Mouse (Mus musculus) T-helper 17 cell (primary cell): Measurements from ENCODE around the gene Nell1.

ENCODE experiments used
- in situ Hi-C, 2 experiments: fragments of 300-600 bp; cut with MboI, MseI; formaldehyde crosslinking; loops; 1 replicate in 1 of 2; 2 replicates in 1 of 2; pipeline ENCODE4 v1.15.1; 2025; ENCODE audit warnings: high pct_unique_total_duplicates in 2 of 2

Gene Nell1

DNA sequence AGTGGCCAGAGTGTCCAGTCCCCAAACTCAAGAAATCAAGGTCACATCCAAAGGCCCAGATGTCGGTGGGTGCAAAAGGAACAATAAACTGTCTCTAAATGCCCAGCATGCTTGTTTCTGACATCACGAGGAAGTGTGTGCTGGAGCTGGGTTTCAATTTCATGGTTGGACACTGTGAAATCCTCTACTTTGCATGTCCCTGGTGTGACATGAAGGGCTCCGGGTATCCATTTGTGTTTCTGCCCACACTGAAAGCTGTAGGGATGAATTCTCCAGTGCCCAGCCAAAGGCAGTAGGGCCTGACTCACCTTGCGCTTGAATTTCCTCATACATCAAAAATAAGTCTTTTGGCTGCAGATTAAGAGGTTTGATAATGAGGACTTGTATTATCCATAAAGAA lies 266.5 kb downstream of the Nell1 start:
- in situ Hi-C loops, result no loop called here

DNA sequence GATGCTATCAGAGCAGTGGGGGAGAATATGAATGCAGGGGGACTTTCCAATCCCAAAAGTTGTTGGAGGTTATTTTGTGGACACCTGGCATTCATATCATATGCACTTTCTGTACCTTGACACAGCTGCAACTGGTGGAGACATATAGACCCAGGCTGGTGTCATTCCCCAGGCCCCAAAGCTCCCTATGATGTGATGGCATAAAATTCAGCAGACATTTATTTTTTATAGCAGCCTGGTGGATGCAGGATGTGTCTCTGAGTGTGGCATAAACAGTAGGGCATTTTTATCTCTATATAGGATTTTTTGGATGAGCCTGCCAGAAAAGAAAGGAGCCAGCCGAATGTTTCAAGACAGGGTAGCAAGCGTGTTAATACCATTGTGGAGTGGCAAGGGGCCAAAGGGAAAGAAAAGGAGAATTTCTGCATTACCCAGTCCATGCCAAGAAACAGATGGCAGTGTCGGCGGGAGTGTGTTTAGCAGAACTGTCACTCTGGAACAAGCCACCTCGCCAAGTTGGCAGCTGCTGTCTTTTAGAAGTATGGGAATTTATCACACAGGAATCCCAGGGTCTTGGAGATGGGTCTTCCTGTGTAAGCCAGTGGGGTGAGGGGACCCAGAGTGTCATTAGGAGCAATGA lies 267.1 kb downstream of the Nell1 start:
- in situ Hi-C loops, result no loop called here

DNA sequence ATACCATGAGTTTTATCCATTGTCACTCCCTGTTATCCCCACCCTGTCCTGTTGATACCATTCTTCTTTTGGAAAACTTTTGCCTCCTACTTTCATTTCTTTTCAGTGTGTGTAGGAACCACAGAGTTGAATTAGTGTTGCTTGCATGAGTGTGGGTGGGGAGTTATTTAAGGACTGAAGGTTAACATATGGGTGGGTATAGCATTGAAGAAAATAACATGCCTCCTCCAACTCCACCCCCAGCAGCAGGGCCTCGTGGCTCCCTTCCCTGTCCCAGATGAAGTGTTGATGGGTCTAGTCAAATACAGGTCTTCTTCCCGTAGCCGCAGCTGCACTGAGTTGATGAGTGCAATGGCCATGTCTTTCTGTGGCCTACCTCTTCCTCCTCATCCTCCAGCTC lies 278.5 kb downstream of the Nell1 start:
- in situ Hi-C loops, result no loop called here

DNA sequence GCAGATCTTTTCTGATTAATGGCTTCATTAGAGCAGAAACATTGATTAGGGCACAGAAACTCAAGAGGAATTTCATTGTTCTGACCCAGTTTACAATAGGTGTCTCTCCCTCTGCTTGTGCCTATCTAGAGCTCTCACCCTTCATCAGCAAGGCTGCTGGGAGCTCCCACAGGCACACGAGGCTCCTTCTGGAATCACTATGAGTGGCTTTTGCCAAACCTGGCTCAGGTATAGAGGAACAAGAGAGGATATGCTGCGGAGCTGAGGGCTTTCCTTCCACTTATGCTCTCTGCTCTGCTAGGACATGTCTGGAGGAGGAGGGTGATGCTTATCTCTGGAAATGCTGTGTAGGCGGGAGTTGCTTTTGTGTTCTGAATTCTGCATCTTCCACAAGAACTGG lies 285.4 kb downstream of the Nell1 start:
- in situ Hi-C loops, result no loop called here

DNA sequence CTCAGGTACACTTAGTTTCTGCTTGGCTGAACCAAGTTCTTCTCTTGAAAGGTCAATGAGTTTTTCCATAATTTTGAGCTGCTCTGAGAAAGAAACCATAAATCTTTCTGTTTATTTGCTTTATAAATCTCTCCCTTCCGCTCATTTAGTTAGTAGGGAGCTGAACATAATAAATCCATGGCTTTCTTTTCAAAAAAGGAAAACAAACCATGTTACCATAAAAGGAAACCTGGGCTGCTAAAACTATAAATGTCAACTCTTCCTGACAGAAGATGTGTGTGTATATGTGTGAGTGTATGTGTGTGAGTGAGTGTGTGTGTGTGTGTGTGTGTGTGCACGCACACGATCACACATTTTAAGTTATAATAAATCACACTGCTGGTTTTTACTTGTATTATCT lies 320.8 kb downstream of the Nell1 start:
- in situ Hi-C loops, result no loop called here

DNA sequence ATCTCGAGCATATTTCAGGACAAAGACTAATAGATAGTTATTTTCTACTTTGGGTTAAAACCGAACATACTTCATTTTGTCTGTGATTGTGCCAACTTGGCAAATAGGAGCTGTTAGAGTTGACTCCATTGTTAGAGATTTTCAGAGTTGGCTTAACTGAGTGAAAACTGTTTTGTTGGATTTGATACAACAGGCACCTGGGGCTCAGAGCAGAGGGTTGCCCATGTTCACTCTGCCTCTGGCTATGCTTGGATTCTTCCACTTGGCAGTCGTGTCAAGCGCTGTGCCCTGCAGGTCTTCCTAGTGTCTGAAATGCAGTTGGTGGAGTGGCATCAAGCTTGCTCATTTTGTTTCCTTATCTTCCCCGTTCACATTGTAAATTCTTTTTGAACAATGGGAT lies 363.6 kb downstream of the Nell1 start:
- in situ Hi-C loops, result no loop called here

GRCm38 (mm10) chr7:50338757-50339156 lies 364.1 kb downstream of the Nell1 start:
- in situ Hi-C loops, result no loop called here

- in situ Hi-C loops, result no loop called here
These were observed 376.9 kb downstream of the Nell1 start for GRCm38 (mm10) chr7:50351564-50351963.

- in situ Hi-C loops, result no loop called here
These were observed 382.5 kb downstream of the Nell1 start for GRCm38 (mm10) chr7:50357213-50357612.

DNA sequence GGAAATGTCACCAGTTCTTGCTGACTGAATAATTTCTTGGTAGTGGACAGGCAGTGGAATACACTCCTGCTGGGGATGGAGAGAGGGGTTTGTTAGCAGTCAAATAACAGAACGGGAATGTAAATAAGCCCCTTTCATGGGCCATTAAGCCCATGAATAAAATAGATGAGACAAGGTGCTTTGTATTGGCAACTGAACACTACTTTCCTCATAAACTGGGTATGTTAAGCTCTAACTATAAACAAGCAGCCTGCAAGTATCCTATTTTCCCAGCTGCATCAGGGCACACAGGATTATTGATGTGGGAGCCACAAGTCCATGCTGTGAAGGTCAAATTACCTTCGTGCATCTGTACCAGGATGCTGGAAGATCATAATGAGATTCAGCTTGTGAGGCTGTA lies 387.4 kb downstream of the Nell1 start:
- in situ Hi-C loops, result no loop called here

- in situ Hi-C loops, result no loop called here
These were observed 400.2 kb downstream of the Nell1 start for GRCm38 (mm10) chr7:50374876-50375275.

DNA sequence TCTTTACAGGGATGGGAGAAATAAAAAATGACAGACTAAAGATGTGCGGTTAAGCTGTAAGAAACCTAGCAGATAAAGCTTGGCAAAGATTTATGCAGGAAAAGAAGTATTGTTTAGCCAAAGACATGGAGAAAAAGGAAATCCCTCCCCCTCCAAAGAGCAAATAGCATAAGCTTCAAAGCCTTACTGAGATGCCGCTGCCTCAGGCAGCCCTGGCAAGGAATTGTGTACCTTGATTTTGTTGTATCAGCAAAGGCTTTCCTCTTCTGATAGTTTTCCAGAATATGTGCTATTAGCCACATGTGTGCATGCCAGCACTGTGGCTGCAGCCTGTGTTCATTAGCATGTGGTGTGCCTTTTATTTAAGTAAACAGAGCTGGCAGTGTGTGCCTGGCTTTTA lies 435.8 kb downstream of the Nell1 start:
- in situ Hi-C loops, result no loop called here

DNA sequence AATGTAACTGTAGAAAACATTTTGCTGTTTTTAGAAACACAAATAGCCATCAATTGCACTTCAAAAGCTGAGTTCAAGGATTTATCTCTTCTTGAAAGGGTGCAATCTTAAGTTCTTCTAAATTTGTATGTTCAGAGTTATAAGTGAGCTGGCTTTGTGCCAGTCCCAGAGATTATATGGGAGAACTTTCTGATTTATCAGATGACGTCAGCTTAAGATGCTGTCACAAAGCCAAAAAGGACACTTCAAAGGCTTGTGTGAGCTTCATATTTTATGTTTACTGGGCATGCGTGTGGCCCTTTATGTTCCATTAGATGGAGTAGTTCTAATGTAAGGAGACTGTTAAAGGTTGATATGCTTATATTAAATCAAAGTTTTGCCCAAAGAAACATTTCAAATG lies 445.3 kb downstream of the Nell1 start:
- in situ Hi-C loops, result no loop called here

DNA sequence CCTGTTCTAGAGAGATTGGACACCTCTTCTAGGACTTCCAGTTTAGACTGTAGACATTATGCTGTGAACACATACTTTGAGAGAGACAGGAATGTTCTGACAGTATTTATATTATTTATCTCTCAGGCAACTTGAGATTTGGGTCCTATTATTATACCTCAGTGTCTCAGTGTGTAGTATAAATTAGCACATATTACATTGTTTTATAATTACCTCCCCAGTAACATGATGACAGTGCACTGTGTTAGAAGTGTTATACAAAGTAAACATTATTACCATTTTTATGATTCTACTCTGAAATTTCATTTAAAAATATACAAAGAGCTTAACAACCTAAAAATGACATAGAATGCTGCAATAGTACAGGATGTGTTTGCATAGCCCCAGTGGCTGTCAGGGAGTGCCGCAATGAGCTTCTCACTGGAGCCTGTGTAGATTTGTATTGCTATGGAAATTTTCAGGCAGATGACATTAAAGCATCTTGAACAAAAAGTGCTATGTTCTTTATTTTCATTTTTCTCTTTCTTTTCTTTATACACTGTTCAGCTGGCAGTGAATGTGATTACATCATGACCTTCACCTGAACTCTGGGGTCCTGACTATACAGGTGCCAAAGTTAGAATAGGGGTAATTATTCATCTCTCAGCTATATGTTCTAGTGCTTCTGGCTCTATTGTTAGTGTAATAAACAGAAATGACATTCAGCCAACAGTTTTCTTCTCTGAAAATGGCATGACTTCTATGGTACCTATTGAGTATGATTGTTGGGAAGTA lies 447.9 kb downstream of the Nell1 start:
- in situ Hi-C loops, result no loop called here

- in situ Hi-C loops, result loop anchor here in 1 of 2 experiments (10.0 kb wide), 1 partner anchor 295 kb away; no protein-coding TSS in a partner anchor
These were observed 455.1 kb downstream of the Nell1 start for GRCm38 (mm10) chr7:50429725-50430124.

DNA sequence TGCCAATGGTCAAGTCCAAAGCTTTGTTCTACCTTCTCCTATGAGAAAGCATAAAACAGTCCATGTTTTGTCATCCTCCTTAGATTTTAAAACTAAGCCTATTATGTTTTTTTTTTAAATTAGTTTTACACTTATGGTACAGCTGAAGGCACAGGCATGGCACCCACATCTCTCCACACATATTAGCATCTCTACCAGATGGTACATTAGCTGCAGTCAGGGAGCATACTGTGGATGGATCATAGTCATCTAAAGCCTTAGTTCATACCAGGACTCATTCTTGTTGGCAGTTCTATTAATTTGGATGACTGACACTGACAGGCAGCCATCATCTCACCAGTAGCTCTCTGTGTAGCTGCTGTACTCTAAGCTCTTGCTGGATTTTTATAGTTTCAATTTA lies 466.6 kb downstream of the Nell1 start:
- in situ Hi-C loops, result no loop called here

DNA sequence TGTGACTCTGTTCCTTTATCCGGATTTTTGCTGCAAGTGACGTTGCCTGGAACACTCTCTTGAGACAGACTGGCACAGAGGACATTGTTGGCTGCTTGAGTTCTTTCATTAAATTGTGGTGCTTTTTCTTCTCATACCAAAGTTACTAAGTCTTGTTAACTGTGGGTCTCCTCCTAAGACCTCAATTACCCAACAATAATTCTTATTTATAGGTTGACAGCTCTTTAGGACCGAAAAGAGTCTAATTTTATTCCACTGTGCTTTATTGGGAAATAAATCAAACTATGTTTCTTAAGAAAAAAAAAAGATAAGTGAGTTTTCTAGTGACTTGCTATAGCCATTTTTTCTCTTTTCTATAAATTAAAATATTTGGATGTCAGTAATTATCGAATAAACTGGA lies 472.7 kb downstream of the Nell1 start:
- in situ Hi-C loops, result no loop called here

DNA sequence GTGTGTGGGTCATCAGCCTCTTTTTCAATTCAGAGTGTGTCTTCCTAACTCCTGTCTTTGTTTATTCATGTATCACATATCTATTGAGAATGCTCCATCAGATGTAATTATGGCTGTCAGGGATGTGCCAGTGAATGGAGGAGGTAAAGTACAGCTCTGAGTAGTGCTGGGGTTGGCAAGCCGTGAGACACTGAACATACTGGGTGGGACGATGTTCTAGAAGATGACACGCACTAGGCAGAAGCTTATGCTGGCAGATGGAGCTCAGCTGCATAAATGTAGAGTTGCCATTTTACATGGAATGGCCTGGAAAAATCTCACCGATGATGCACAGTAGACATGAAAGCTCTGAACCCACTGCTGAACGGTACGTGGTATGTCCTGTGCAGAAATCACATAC lies 493.1 kb downstream of the Nell1 start:
- in situ Hi-C loops, result no loop called here

DNA sequence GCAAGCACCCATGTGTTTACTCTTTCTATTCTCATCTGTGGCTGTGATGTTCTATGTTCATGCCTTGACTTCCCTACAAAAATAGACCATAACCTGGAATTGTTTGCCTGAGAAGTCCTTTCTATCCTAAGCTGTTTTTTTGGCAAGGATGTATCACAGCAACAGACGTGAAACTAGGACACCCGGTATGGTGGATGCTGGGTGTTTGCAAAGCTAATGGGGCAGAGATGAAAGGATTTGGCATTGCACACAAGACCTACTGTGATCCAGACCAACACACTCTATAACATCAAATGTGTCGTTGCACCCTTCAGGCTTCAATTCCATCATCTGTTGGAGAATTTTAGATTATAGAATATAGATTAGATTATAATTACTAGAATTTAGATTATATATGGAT lies 495.9 kb downstream of the Nell1 start:
- in situ Hi-C loops, result loop anchor here in 1 of 2 experiments (5.0 kb wide), 1 partner anchor 957 kb away; no protein-coding TSS in a partner anchor

GRCm38 (mm10) chr7:50482011-50482410 lies 507.3 kb downstream of the Nell1 start:
- in situ Hi-C loops, result loop anchor here in 1 of 2 experiments (25.0 kb wide), 1 partner anchor 1605 kb away; no protein-coding TSS in a partner anchor

- in situ Hi-C loops, result loop anchor here in 1 of 2 experiments (5.0 to 25.0 kb wide), 2 partner anchors 323 to 1602 kb away; no protein-coding TSS in a partner anchor
These were observed 510.6 kb downstream of the Nell1 start for GRCm38 (mm10) chr7:50485304-50485703.

DNA sequence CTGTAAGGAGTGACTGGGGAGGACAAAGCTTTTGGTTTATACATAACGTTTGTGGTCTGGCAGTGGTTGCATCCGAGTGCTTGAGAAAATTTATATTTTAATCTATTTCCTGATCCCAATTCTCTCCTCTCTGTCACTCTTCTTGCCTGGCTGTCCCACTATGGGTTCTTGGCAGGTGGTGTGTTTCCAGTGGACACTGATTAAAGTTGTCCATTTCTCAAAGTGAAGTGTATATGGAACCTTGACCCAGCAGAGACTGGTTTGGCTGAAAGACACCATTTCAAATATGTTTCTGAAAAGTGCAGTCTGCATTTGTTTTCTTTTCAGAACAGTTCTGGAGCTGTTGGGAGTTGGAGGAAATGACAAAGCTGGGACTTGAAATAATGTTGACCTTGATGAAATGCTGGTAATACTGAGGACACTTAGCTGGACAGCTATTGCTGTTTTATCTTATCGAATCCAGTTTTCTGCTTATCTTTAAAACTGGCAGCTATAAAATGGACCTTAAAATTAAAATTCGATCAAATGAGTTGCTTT lies 512.3 kb downstream of the Nell1 start:
- in situ Hi-C loops, result loop anchor here in 1 of 2 experiments (5.0 to 25.0 kb wide), 2 partner anchors 325 to 1600 kb away; no protein-coding TSS in a partner anchor
